Mouse (Mus musculus): ENCODE data around the gene Tecta. TPM values are rescaled to one million over a fixed set of nuclear protein-coding genes. Genes with fewer than 3 reads are reported as not detected.

The Tecta gene
- total RNA-seq, 4 experiments from 2014 or later: 0.13 TPM; not detected in 3

GRCm38 (mm10) chr9:42321442-42321841 lies 78.3 kb downstream of the Tecta start:
- DNase-seq (ENCODE audit: low spot score): no peak

- no peak for DNase-seq (ENCODE audit: low spot score)
These were observed 79.1 kb downstream of the Tecta start for GRCm38 (mm10) chr9:42320616-42321015.

DNA sequence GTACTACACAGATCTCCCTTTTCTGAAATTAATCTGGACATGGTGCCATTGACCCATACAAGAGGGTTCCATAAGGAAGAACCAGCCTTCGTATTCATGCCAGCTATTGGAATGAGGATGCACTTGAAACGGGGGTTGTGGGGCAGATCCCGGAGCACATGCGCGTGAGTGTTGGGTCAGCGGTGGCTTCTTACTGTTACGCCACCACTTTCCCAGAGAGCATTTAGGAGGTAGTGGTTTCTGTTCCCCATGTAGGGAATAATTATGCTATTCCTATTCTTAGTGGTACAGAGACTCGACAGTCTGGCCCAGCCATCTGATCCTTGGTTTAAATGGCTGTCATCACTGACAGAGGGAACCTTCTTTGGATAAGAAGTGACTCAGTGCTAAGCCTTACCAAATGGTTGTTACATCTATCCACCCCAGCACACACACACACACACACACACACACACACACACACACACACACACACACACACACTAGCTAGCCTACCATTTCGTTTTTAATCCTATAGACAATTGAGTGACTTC lies 81.2 kb downstream of the Tecta start:
- no peak for DNase-seq (ENCODE audit: low spot score)

DNA sequence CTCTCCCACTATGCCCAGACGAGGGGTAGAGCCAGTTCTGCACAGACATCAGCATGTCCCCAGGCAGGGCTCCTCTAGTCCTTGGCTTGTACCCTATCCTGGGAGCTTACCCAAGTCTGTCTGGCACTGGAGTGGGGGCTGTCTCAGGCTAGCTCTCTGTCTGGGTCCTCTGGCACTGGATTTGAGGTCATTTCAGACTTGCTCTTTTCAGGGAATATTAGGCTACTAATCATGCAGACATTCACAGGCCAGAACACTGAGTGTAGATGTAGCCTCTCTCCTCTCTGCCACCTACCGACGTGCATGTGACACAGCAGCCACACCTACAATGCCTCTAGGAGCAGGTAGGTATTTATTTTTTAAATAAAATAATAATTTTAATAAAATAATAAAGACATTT lies 82.4 kb downstream of the Tecta start:
- no peak for DNase-seq (ENCODE audit: low spot score)

GRCm38 (mm10) chr9:42315816-42316215 lies 83.9 kb downstream of the Tecta start:
- no peak for DNase-seq (ENCODE audit: low spot score)

DNA sequence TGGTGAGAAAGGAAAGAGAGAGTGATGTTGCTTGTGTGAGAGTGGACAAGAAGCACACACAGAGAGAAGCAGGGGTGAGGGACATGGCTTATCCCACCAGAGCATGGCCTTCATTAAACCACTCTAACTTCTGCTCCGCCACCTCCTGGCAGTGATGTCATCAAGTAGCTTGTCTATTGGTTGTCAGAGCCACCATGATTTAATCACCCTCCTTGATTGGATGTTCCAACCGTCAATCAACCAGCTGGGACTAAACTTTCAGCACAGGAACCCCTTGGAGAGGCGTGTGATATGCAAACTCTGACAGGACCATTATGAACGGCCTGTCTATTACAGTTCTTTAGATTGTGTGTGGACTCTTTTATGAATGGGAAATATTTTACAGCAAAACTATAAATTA lies 84.8 kb downstream of the Tecta start:
- no peak for DNase-seq (ENCODE audit: low spot score)

- DNase-seq (ENCODE audit: low spot score): no peak
These were observed 85.3 kb downstream of the Tecta start for GRCm38 (mm10) chr9:42314388-42314787.

DNA sequence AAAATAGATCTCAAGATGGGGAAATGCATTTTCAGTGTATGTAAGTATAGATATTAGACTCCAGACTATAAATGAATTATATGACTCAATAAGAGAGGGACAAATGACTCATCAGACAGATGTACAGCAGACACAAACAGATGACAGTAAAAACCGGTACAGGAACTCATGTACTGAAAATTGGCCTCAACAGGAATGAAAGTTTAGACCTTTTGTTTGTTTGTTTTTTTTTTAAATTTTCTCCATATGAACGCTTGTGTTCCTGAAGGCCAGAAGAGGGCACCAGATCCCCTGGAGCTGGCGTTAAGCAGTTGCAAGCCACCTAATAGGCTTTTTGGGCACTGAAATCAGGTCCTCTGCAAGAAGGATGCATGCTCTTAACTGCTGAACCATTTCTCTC lies 85.9 kb downstream of the Tecta start:
- DNase-seq (ENCODE audit: low spot score): no peak

- no peak for DNase-seq (ENCODE audit: low spot score)
These were observed 88.4 kb downstream of the Tecta start for GRCm38 (mm10) chr9:42311311-42311710.

DNA sequence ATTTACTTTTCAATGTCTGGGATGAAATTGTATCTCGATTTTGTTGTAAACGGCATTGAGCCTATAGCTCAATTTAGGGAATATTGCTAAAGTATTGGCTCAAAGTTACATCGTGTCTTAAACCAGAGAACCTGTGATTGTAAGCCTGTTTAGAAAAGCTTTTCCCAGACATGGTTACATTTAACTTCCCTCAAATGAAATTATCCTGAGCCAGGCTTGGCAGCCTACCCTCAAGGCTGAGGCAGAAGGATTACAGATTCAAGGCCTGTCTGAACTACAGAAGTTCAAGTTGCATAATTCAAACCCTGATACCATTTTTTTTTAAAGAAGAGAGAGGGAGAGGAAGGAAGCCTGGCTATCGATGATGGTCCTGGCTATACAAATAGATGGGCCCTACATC lies 95.8 kb downstream of the Tecta start:
- no peak for DNase-seq (ENCODE audit: low spot score)

GRCm38 (mm10) chr9:42301082-42301633 lies 98.6 kb downstream of the Tecta start:
- DNase-seq (ENCODE audit: low spot score): no peak

- no peak for DNase-seq (ENCODE audit: low spot score)
These were observed 103.3 kb downstream of the Tecta start for GRCm38 (mm10) chr9:42296297-42296922.

- no peak for DNase-seq (ENCODE audit: low spot score)
These were observed 105.6 kb downstream of the Tecta start for GRCm38 (mm10) chr9:42294131-42294530.

GRCm38 (mm10) chr9:42293596-42293995 lies 106.1 kb downstream of the Tecta start:
- DNase-seq (ENCODE audit: low spot score): no peak

DNA sequence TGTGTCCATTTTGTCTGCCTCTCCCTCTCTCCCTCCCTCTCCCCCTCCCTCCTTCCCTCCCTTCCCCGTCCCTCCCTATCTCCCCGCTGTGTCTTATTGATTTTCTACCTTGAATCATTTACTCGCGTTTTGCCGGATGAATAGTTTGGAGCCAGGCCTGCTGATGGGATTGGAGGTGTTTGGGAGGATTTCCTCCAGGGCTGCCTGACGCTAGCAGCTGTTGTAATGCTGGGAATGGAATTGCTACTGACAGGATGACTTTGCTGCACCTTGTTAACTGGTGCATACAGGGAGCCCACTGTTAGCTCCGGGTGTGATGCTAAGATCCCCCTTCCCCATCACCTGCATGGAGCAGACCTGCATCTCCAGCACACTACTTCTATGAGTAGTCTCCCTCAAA lies 106.7 kb downstream of the Tecta start:
- no peak for DNase-seq (ENCODE audit: low spot score)

DNA sequence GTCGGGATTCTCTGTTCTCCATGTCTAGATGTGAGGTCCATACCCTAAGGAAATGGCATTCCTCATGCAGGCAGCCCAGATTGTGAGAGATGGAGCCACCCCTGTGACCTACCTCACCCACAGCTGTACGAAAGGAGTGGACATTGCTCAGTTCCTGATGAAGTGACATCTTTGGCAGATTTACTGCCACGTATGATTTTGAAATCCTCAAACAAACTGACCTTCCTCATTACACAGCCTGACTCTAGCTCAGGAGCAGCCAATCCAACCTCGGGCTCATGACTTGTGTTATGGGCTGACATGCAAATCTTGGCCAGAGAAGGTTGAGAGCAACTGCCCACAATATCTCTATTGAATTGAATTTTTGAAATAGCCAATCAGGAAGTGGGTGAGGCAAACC lies 120.1 kb downstream of the Tecta start:
- no peak for DNase-seq (ENCODE audit: low spot score)

Small RNAs within 50 kb of the gene (microRNA-seq; reads per million reads assigned to microRNA genes)
- gene Gm44311: not detected

Other genes with a start within 250 kb of the Tecta start
- gene Sc5d, start 135.7 kb downstream of the Tecta start, total RNA-seq (2022): 10 to 100 TPM; 16.9 to 20.1 (median 19.2) TPM
- 10 to 100 TPM; 19.8 to 24.7 (median 21.0) TPM for gene Tbcel, start 107.9 kb upstream of the Tecta start, total RNA-seq (2022)

Measured in heart, adult 8-10 months (tissue).